In genomic region chr16:81319037-81319436, GRCm38 (mm10) we compare ENCODE assay signal across 16 mouse cellular contexts.
"Had no signal": no experiment of that assay in that cellular context is flagged by ENCODE, and none has a peak within 500 bp of the region (broad histone marks: within the 10 kb centered on the region; RNA-seq: fewer than 3 reads in every experiment).

No protein-coding gene starts in this region.

- H3K4me2 ChIP-seq: neural tube, embryonic 13.5 days; neural tube, embryonic 15.5 days; stomach, embryonic 15.5 days had no signal

- H3K27me3 ChIP-seq: neural tube, embryonic 13.5 days; neural tube, embryonic 15.5 days; stomach, embryonic 15.5 days had no signal

- H3K27ac ChIP-seq: neural tube, embryonic 13.5 days; neural tube, embryonic 15.5 days; stomach, embryonic 15.5 days; stomach, postnatal 0 days had no signal

- H3K9me3 ChIP-seq: neural tube, embryonic 13.5 days; neural tube, embryonic 15.5 days; stomach, embryonic 15.5 days had no signal

- DNase-seq: retina, postnatal 1 day; right cerebral cortex, adult 18-20 months; right cerebral cortex, postnatal 14 days; right cerebral cortex, postnatal 25 days; right cerebral cortex, postnatal 4 days; spleen, adult 18-20 months; thymus, adult 18-20 months; thymus, adult 2 months; thymus, postnatal 14 days; thymus, postnatal 25 days; thymus, postnatal 36 days; thymus, postnatal 4 days had no signal

- H3K9ac ChIP-seq: neural tube, embryonic 13.5 days; neural tube, embryonic 15.5 days; stomach, embryonic 15.5 days had no signal

- H3K36me3 ChIP-seq: neural tube, embryonic 13.5 days; neural tube, embryonic 15.5 days; stomach, embryonic 15.5 days had no signal

- H3K4me3 ChIP-seq: neural tube, embryonic 13.5 days; neural tube, embryonic 15.5 days; stomach, embryonic 15.5 days had no signal

- H3K4me1 ChIP-seq: neural tube, embryonic 13.5 days; neural tube, embryonic 15.5 days; stomach, embryonic 15.5 days had no signal
